Mouse (Mus musculus) cerebellum, adult 2 months (tissue): ENCODE data around the gene Prss57. TPM values are rescaled to one million over a fixed set of nuclear protein-coding genes. Genes with fewer than 3 reads are reported as not detected.

Experiments
- DNase-seq, 2 experiments: peaks; one replicate each; pipeline ENCODE4 v3.0.0; 2021
- H3K27ac ChIP-seq: fragments of 200-500 bp; 2 replicates; pipeline ENCODE4 v1.5.1; 2012; ENCODE audit warnings: low read length, control low read depth, inconsistent platforms; ENCODE audit not compliant: insufficient read depth
- H3K27me3 ChIP-seq: fragments of 200-500 bp; 2 replicates; pipeline ENCODE4 v1.6.1; 2012; ENCODE audit warnings: inconsistent platforms, mild to moderate bottlenecking, low read length, moderate library complexity; ENCODE audit not compliant: control insufficient read depth, insufficient read depth
- H3K4me1 ChIP-seq: fragments of 200-500 bp; 2 replicates; pipeline ENCODE4 v1.6.1; 2011; ENCODE audit warnings: low read length; ENCODE audit not compliant: control insufficient read depth, insufficient read depth
- H3K4me3 ChIP-seq: fragments of 200-500 bp; replicated peaks from 2 replicates; pipeline ENCODE3; 2011; ENCODE audit warnings: mild to moderate bottlenecking, low read depth, low read length, control low read depth; ENCODE audit not compliant: insufficient read depth
- CTCF ChIP-seq: fragments of 200-500 bp; IDR thresholded peaks from 2 replicates; pipeline ENCODE4 v1.5.1; 2011; ENCODE audit warnings: low read depth, mild to moderate bottlenecking, control low read depth, low read length, moderate library complexity, borderline replicate concordance; ENCODE audit not compliant: insufficient read depth
- POLR2A ChIP-seq: fragments of 200-500 bp; IDR thresholded peaks from 2 replicates; pipeline ENCODE4 v1.6.1; 2011; ENCODE audit warnings: low read length, control low read depth, borderline replicate concordance; ENCODE audit not compliant: insufficient read depth
- WGBS: fragments of 180-500 bp; shearing (Covaris S2); methylation state at CpG from one replicate; pipeline ENCODE4 v1.1.7; 2018; 5-methylcytosine and 5-hydroxymethylcytosine counted together
- polyA plus RNA-seq: library from polyadenylated mRNA; depleted of rRNA; stranded (reverse); fragments of >200 nt; gene quantifications from 2 replicates; pipeline ENCODE4 v1.2.3, GENCODE M21; 2012

Prss57 gene
- polyA plus RNA-seq, 1 experiment, result 0.16 TPM

- no peak for DNase-seq
- H3K27ac ChIP-seq, result no peak overlapping the region
- 76% methylated on average over 24 of the region's 24 CpGs for WGBS
- H3K27me3 ChIP-seq, result no peaks in the 10 kb centered on the region
- H3K4me1 ChIP-seq, result 0 out of 2 replicates have a peak, but pooled peaks cover 4% of the 10 kb centered on the region
- TF ChIP-seq POLR2A, result no peak
- TF ChIP-seq CTCF, result no peak
- H3K4me3 ChIP-seq, result no peak overlapping the region
Measured at GRCm38 (mm10) chr10:79756660-79757059, 34.1 kb downstream of the Prss57 start.

GRCm38 (mm10) chr10:79755854-79756253 is 34.9 kb downstream of the Prss57 start:
- Histone ChIP-seq H3K4me3 (no peak overlapping the region), H3K4me1 (0 out of 2 replicates have a peak, but pooled peaks cover 4% of the 10 kb centered on the region), H3K27ac (no peak overlapping the region), H3K27me3 (no peaks in the 10 kb centered on the region)
- DNase-seq, result peak in 1 of 2 experiments; percentile 41
- TF ChIP-seq POLR2A (no peak), CTCF (no peak)
- WGBS, result 37% methylated on average over 3 of the region's 3 CpGs

- H3K4me3 ChIP-seq, result peak within 1 kb of the TSS; percentile 31
- 3% methylated on average over 36 of the region's 36 CpGs for WGBS
- H3K4me1 ChIP-seq, result 0 out of 2 replicates have a peak, but pooled peaks cover 4% of the 10 kb centered on the region
- TF ChIP-seq POLR2A (no peak), CTCF (no peak)
- DNase-seq, result peak; percentile 81 to 83
- no peak within 1 kb of the TSS for H3K27ac ChIP-seq
- no peaks in the 10 kb centered on the region for H3K27me3 ChIP-seq
Measured at GRCm38 (mm10) chr10:79754856-79755516, 35.8 kb downstream of the Prss57 start, which contains the start of gene Fgf22. Gene Fgf22 (plus strand): TSS chr10:79755076.

- 79% methylated on average over 6 of the region's 6 CpGs for WGBS
- Histone ChIP-seq H3K27me3 (no peaks in the 10 kb centered on the region), H3K4me1 (peaks cover 19% of the 10 kb centered on the region), H3K4me3 (no peak overlapping the region), H3K27ac (no peak overlapping the region)
- no peak for TF ChIP-seq POLR2A
- TF ChIP-seq CTCF, result no peak
- DNase-seq, result no peak
Measured at GRCm38 (mm10) chr10:79748496-79748895, 42.3 kb downstream of the Prss57 start.

GRCm38 (mm10) chr10:79746774-79747151 is 44.0 kb downstream of the Prss57 start:
- WGBS, result 18% methylated on average over 6 of the region's 6 CpGs
- no peak for DNase-seq
- H3K27ac ChIP-seq, result no peak overlapping the region
- peaks cover 28% of the 10 kb centered on the region for H3K4me1 ChIP-seq
- no peak for TF ChIP-seq POLR2A
- TF ChIP-seq CTCF, result no peak
- H3K4me3 ChIP-seq, result no peak overlapping the region
- no peaks in the 10 kb centered on the region for H3K27me3 ChIP-seq

- peak within 1 kb of the TSS; percentile 72 for H3K4me3 ChIP-seq
- no peak within 1 kb of the TSS for H3K27ac ChIP-seq
- TF ChIP-seq POLR2A (peak; percentile 53; the same call in 1 of the 2 replicates), CTCF (no peak)
- WGBS, result 3% methylated on average over 38 of the region's 38 CpGs
- DNase-seq, result peak; percentile 95 to 98
- no peaks in the 10 kb centered on the region for H3K27me3 ChIP-seq
- H3K4me1 ChIP-seq, result peaks cover 28% of the 10 kb centered on the region
Measured at GRCm38 (mm10) chr10:79745898-79746773, 44.6 kb downstream of the Prss57 start, which contains the start of gene Polrmt. Gene Polrmt (minus strand): TSS chr10:79746581.

GRCm38 (mm10) chr10:79745411-79745810 is 45.4 kb downstream of the Prss57 start:
- 85% methylated on average over 3 of the region's 3 CpGs for WGBS
- no peak for TF ChIP-seq POLR2A
- no peak for TF ChIP-seq CTCF
- no peak overlapping the region for H3K27ac ChIP-seq
- no peaks in the 10 kb centered on the region for H3K27me3 ChIP-seq
- peak overlapping the region; percentile 42 for H3K4me3 ChIP-seq
- no peak for DNase-seq
- H3K4me1 ChIP-seq, result peaks cover 28% of the 10 kb centered on the region
